Mouse (Mus musculus) liver, embryonic 16.5 days (tissue): ENCODE measurements around the gene Dpagt1. TPM values are rescaled to one million over a fixed set of nuclear protein-coding genes. Genes with fewer than 3 reads are reported as not detected.
A peak's percentile ranks its signal among the peaks of the same experiment; 100 is the strongest.
"Not testable (repeated sequence)": the region's sequence is repeated elsewhere in the genome, so short reads cannot be mapped to it uniquely, and the experiment has no call there.

ENCODE experiments used
- ATAC-seq: fragments of 200-750 bp; cut with Nextera tagmentation; 2 replicates; pipeline ENCODE4 v1.8.0; 2017; ENCODE audit warnings: low read depth, mild to moderate bottlenecking, moderate number of reproducible peaks, moderate library complexity
- H3K27ac ChIP-seq: fragments of 300-500 bp; sonication (generic); 2 replicates; pipeline ENCODE4 v1.5.1; 2014; ENCODE audit warnings: mild to moderate bottlenecking, low read length
- H3K27me3 ChIP-seq: fragments of 300-500 bp; sonication (generic); 2 replicates; pipeline ENCODE4 v1.6.1; 2014; ENCODE audit warnings: low read depth, low read length, mixed read lengths; ENCODE audit not compliant: control insufficient read depth, insufficient read depth
- H3K36me3 ChIP-seq: fragments of 300-500 bp; sonication (generic); 2 replicates; pipeline ENCODE4 v1.6.1; 2014; ENCODE audit warnings: mild to moderate bottlenecking; ENCODE audit not compliant: control insufficient read depth, insufficient read depth
- H3K4me1 ChIP-seq: fragments of 300-500 bp; sonication (generic); 2 replicates; pipeline ENCODE4 v1.6.1; 2014; ENCODE audit warnings: low read depth, low read length, mixed read lengths; ENCODE audit not compliant: control insufficient read depth
- H3K4me2 ChIP-seq: fragments of 300-500 bp; sonication (generic); 2 replicates; pipeline ENCODE4 v1.6.1; 2014; ENCODE audit warnings: low read depth, low read length, mixed read lengths
- H3K4me3 ChIP-seq: fragments of 300-500 bp; sonication (generic); 2 replicates; pipeline ENCODE4 v1.5.1; 2014; ENCODE audit warnings: low read depth, mild to moderate bottlenecking, low read length
- H3K9ac ChIP-seq: fragments of 300-500 bp; sonication (generic); 2 replicates; pipeline ENCODE4 v1.6.1; 2014; ENCODE audit warnings: low read depth, low read length
- H3K9me3 ChIP-seq: fragments of 300-500 bp; sonication (generic); replicated peaks from 2 replicates; pipeline ENCODE4 v1.6.1; 2016; ENCODE audit warnings: low read length; ENCODE audit not compliant: control insufficient read depth
- WGBS: fragments of 180-500 bp; shearing (Covaris S2); extraction: QIAGEN DNeasy Blood & Tissue Kit; methylation state at CpG from one replicate; pipeline ENCODE4 v1.1.7; 2014; ENCODE audit not compliant: insufficient replicate concordance; 5-methylcytosine and 5-hydroxymethylcytosine counted together
- polyA plus RNA-seq: library from polyadenylated mRNA; unstranded; fragments of >200 nt; fragmentation: Nextera tagmentation; extraction: Ambion mirVana; gene quantifications from 2 replicates; pipeline ENCODE4 v1.2.1, GENCODE M21; 2015

Gene Dpagt1
- polyA plus RNA-seq, 1 experiment from 2014 or later: 20.1 TPM

DNA sequence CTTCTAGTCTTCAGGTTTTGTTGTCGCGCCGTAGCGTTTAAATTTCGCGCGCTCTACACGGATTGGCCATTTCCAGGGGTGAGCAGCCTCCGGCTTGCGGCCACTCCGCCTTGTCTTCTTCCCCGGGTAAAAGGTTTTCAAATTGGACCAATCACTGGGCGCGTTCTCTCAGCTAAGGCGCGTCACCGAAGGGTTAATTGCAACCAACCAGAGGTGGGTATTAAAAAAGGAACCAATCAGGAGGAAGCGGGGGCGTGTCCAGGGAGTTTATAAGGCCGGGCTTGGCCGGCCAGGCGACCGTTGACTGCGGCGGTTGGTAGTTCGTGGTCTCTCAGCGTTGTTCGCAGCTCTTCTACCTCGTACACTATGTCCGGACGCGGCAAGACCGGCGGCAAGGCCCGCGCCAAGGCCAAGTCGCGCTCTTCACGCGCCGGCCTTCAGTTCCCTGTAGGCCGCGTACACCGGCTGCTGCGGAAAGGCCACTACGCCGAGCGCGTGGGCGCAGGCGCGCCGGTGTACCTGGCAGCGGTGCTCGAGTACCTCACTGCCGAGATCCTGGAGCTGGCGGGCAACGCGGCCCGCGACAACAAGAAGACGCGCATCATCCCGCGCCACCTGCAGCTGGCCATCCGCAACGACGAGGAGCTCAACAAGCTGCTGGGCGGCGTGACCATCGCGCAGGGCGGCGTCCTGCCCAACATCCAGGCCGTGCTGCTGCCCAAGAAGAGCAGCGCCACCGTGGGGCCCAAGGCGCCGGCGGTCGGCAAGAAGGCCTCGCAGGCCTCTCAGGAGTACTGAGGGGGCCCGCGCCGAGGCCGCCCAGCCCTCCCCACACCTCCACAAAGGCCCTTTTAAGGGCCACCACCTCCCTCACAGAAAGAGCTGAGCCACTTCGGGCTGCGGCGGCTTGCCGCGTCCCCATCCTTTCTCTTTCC lies 8.8 kb downstream of the Dpagt1 start, which contains the start of gene H2afx:
Gene H2afx (plus strand): TSS at position 299 of the 935 bp plus-strand sequence.
- under 1% methylated on average over 88 of the region's 91 CpGs for WGBS
- Histone ChIP-seq H3K27ac (peak within 1 kb of the TSS; percentile 99), H3K4me3 (peak within 1 kb of the TSS; percentile 85), H3K4me1 (peaks cover 28% of the 10 kb centered on the region), H3K36me3 (peaks cover 65% of the 10 kb centered on the region), H3K4me2 (peak within 1 kb of the TSS; percentile 79), H3K27me3 (no peaks in the 10 kb centered on the region), H3K9ac (peak within 1 kb of the TSS; percentile 96), H3K9me3 (no peaks in the 10 kb centered on the region)
- peak; percentile 87 for ATAC-seq

DNA sequence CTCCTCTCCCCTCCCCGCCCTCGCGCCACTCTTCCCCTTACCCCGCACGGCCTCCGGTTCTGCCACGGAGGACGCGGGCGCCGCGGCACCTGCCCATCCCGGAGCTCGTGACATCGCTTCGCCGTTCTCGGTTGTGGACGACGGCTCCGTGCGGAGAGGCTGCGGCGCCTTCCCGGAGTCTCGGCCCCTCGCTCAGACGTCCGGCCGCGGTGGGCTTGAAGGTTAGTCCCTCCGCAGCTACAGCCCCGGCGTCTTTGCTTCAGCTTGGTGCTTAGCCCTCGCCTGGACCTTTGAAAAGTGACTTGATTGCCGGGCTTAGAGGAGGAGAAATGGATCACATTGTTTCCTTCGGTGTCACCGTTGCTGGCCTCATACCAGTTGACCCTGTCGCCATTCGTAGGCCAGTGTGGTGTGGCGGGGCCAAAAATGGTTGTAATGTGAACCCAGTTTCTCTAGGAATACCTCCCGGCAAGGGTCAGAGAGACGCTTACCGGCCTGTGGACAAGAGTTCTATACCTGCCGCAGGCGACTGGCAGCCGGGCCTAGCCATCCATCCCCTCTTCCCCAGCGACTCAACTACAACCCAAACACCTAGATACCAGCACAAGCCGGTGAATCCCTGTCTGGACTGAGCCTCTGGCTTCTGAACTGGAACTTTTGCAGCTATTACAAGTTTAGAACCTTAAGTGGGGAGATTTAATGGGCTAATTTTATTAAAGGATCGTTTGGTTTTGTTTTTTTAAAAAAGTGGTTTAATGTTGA lies 9.7 kb downstream of the Dpagt1 start:
- Histone ChIP-seq H3K4me3 (peak overlapping the region; percentile 85), H3K27me3 (no peaks in the 10 kb centered on the region), H3K9me3 (no peaks in the 10 kb centered on the region), H3K9ac (peak overlapping the region; percentile 96), H3K4me2 (peak overlapping the region; percentile 79), H3K36me3 (peaks cover 68% of the 10 kb centered on the region), H3K27ac (peak overlapping the region; percentile 99), H3K4me1 (peaks cover 28% of the 10 kb centered on the region)
- ATAC-seq: peak; percentile 1
- 0% methylated on average over 47 of the region's 50 CpGs for WGBS

DNA sequence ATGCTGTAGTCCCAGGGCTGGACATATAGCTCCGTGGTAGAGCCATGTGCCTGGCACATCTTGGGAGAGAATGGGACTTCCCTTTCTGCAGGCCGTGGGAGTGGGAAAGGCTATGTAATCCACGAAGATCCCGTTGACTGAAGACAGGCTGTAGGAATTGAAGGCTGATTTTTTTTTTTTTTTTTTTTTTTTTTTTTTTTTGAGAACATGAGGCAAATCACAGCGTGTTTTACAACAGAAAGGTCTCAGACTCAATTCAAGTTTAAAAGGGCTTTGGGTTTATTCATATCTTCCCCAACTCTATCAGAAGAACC lies 10.2 kb downstream of the Dpagt1 start:
- peaks cover 74% of the 10 kb centered on the region for H3K36me3 ChIP-seq
- WGBS: under 1% methylated on average over 5 of the region's 5 CpGs
- H3K4me3 ChIP-seq: peak overlapping the region; percentile 85

DNA sequence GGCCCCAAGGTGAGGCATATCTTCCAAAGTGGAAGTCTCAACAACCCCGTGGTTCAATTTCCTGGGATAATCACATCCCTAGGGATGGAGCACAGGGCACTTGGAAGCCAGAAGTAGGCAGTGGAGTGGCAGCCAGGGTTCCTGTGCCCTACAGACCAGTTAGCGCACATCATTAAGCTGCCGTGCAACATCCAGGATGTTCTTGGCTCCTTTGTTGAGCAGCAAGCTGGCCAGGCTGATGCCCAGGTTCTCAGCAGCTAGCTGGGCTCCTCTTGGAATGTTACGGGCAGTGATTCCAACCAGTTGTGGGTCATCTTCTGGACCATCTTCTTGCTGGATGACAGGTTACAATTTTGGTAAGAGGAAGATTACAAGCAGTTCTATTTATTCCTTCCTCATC lies 10.7 kb downstream of the Dpagt1 start:
- not testable (repeated sequence) for H3K9me3 ChIP-seq, ATAC-seq, H3K27me3 ChIP-seq
- WGBS: 24% methylated on average over 4 of the region's 4 CpGs
- peak overlapping the region; percentile 85 for H3K4me3 ChIP-seq
- H3K36me3 ChIP-seq: peaks cover 77% of the 10 kb centered on the region
- H3K27ac ChIP-seq: peak overlapping the region; percentile 99
- H3K4me2 ChIP-seq: peak overlapping the region; percentile 79
- peaks cover 28% of the 10 kb centered on the region for H3K4me1 ChIP-seq
- peak overlapping the region; percentile 96 for H3K9ac ChIP-seq

More for the DNA sequence above, 10.2 kb downstream of the Dpagt1 start:
- Histone ChIP-seq H3K9ac (peak overlapping the region; percentile 96), H3K9me3 (no peaks in the 10 kb centered on the region), H3K27me3 (no peaks in the 10 kb centered on the region), H3K4me1 (peaks cover 28% of the 10 kb centered on the region), H3K27ac (peak overlapping the region; percentile 99), H3K4me2 (peak overlapping the region; percentile 79)
- ATAC-seq: no peak

DNA sequence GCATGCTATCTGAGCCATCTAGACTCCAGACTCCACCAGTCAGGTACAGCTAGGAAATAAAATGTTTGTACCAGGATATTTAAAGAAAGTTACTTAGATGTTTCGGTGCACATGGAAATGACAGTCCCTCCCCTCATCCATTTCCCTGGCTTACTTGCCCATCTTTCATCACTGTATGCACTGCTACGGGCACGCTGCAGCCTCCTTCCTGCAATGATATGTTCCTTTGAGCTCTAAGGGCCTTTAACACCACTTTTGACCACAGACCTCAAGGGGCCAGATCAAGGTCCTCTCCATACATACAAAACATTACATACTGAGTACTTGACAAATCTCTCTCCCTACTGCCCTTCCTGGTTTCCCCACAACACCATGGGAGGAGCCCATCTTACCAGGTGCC lies 11.1 kb downstream of the Dpagt1 start:
- Histone ChIP-seq H3K27ac (peak overlapping the region; percentile 99), H3K27me3 (no peaks in the 10 kb centered on the region), H3K9me3 (no peaks in the 10 kb centered on the region), H3K36me3 (peaks cover 75% of the 10 kb centered on the region), H3K4me1 (peaks cover 28% of the 10 kb centered on the region), H3K4me3 (peak overlapping the region; percentile 85), H3K4me2 (peak overlapping the region; percentile 79), H3K9ac (peak overlapping the region; percentile 96)
- WGBS: 37% methylated on average over 3 of the region's 3 CpGs
- ATAC-seq: no peak

DNA sequence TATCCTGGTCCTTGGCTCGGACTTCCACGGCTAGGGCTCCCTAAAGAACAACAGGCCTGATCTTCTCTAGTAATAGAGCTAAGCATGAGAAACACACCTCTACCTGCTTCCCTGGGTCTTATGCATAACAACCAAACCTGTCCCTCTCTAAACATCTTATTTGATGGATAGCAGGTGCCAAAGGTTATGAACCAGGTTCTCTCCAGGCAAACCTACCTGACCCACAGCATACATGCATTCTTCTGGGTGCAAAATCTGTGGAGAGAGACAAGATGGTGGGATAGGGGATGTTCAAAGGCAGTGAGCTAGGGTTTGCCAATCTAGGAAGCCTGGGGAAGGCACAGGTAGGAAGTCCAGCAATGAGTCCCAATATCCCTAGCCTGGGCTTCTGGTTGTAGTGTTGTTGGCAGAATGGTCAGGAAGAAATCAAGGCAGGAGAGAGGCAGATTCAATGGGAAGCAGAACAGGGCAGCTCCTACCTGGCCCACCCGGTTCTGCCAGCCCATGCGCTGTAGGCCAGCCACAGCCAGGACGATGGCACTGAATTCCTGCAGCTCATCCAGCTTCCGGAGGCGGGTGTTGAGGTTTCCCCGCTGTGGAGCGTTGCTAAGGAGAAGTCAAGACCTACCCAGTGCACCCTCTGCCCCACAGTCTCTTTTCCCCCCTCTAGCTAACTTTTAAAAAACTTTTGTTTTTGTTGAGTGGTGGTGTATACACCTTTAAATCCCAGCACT lies 11.8 kb downstream of the Dpagt1 start:
- WGBS: 71% methylated on average over 9 of the region's 9 CpGs
- Histone ChIP-seq H3K9ac (peak overlapping the region; percentile 96), H3K27ac (peak overlapping the region; percentile 99), H3K4me2 (peak overlapping the region; percentile 79), H3K4me3 (peak overlapping the region; percentile 85), H3K4me1 (peaks cover 33% of the 10 kb centered on the region), H3K36me3 (peaks cover 72% of the 10 kb centered on the region), H3K9me3 (no peaks in the 10 kb centered on the region), H3K27me3 (no peaks in the 10 kb centered on the region)
- ATAC-seq: no peak

DNA sequence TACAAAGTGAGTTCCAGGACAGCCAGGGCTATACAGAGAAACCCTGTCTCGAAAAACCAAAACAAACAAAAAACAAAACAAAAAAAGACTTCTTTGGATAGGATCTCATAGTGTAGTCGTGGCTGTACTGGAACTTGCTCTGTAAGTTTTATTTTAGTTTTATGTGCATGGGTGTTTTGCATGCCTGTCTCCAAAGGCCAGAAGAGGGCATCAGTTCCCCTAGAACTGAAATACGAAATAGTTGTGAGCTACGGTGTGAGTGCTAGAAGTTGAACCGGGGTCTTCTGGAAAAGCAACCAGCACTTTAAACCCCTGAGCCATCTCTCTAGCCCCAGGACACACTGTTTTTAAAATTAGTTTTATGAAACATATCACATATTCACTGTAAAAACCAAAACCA lies 12.8 kb downstream of the Dpagt1 start:
- Histone ChIP-seq H3K27ac (peak overlapping the region; percentile 99), H3K9me3 (no peaks in the 10 kb centered on the region), H3K4me2 (peak overlapping the region; percentile 79), H3K27me3 (no peaks in the 10 kb centered on the region), H3K36me3 (peaks cover 63% of the 10 kb centered on the region), H3K4me3 (peak overlapping the region; percentile 85), H3K9ac (peak overlapping the region; percentile 96), H3K4me1 (peaks cover 31% of the 10 kb centered on the region)
- 67% methylated on average over 5 of the region's 5 CpGs for WGBS
- no peak for ATAC-seq

DNA sequence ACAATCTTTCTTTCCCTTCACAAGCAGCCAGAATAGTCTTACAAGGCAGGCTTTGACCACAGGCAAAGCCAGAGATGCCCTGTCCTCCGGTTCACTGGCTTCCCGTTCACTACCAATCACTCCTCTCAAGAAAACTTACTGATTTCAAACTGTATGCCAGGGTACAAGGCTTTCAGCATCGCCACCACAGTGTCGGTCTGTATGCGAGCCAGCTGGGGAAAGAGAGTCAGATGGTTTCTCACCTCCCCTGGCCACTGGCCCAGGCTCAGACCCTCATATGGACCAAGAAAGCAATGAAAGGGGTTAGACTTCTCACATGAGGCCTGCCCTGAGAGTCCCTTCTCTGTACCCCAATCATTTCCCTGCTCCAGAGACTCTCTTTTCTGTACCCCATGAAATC lies 15.7 kb downstream of the Dpagt1 start:
- peaks cover 34% of the 10 kb centered on the region for H3K4me1 ChIP-seq
- H3K4me3 ChIP-seq: peak overlapping the region; percentile 85
- H3K9ac ChIP-seq: peak overlapping the region; percentile 83
- peak overlapping the region; percentile 99 for H3K27ac ChIP-seq
- H3K4me2 ChIP-seq: peak overlapping the region; percentile 15; the same call in 1 of the 2 replicates
- 46% methylated on average over 5 of the region's 5 CpGs for WGBS
- no peaks in the 10 kb centered on the region for H3K9me3 ChIP-seq
- no peaks in the 10 kb centered on the region for H3K27me3 ChIP-seq
- H3K36me3 ChIP-seq: peaks cover 52% of the 10 kb centered on the region
- ATAC-seq: no peak
